Mouse (Mus musculus) forelimb bud, embryonic 11.5 days (tissue): ENCODE measurements around the gene Anxa7.

ENCODE experiments used
- DNase-seq: peaks from one replicate; pipeline ENCODE4 v3.0.0-alpha.2; 2012; ENCODE audit warnings: low read depth, low spot score

The Anxa7 gene

DNA sequence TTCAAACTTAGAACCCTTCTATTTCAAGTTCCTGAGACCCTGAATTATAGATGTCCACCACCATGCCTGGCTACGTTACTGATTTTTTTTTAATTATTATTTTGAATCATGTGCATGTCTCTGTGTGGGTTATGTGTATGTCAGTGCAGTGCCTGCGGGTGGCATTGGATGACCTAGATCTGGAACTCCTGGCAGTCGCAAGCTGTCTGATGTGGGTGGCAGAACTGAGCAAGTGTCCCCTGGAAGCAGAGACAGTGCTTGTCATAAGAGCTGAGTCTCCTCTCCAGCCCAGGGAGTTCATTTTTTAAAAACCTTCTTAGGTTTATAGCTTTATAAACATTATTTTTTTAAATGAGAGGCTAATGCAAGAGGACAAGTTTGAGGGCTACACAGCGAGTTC is 47.5 kb downstream of the Anxa7 start:
- DNase-seq = no peak

DNA sequence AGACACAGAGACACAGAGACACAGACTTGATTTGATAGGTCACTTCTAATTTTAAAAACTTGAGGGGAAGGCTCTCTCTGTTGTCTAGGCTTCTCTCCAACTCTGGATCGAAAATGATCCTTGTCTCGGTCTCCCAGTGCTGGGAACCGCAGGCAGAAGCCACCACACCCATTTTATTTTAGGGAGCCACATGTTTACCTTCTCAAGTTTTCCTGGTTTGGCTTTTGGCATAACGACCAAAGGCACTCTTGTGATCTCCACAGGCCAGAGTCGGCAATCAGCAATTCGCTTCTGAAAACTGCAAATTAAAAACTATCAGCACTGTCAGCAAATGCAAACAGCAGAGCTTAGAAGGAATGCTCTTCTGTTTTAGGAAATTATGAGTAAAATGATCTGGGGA is 48.2 kb downstream of the Anxa7 start:
- DNase-seq = no peak

DNA sequence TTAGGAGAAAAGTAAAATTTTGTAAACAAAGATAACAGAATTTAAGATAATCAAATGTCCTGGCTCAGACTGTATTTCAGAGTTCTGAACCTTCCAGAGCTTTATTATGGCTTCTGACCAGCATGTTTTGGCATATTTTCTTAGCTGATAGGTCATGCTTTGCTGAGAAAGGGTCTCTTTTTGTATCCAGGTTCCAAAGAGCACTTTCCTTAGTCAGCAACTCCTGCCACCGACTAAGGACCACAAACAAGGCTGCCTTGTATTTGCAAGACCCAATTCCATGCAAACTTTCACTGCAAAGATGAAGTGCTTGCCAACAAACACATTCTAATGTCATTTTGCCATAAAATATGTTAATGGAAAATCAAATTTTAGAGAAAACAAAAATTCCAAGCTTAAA is 50.1 kb downstream of the Anxa7 start:
- DNase-seq = no peak

DNA sequence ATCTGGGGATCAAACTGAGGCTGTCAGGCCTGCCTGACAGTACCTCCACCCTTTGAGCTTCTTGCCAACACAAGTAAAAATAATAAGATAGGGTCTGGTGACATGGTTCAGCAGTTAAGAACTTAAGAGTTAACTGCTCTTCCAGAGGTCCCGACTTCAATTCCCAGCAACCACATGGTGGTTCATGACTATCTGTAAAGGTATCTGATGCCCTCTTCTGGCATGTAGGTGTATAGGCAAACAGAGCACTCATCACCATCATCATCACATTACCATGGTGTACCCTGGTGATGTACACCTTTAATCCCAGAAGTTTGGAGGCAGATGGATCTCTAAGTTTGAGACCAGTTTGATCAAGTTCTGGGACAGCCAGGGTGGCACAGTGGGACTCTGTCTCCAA is 51.3 kb downstream of the Anxa7 start:
- no peak for DNase-seq

DNA sequence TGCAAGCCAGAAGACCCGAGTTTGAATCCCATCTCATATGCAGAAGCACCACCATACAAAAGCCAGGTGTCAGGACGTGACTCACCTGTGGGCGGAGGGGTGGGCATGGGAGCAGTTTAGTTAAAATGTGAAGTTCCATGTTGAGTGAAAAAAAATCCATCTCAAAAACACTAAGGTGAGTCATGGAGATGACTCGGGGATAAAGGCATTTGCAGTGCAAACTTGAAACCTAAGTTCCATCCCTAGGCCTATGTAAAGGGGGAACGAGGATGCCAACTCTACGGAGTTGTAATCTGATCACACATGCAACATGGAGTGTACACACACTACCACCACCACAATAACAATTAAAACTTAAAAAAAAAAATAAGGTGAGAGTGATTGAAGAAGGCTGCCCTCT is 56.9 kb downstream of the Anxa7 start:
- DNase-seq = no peak

DNA sequence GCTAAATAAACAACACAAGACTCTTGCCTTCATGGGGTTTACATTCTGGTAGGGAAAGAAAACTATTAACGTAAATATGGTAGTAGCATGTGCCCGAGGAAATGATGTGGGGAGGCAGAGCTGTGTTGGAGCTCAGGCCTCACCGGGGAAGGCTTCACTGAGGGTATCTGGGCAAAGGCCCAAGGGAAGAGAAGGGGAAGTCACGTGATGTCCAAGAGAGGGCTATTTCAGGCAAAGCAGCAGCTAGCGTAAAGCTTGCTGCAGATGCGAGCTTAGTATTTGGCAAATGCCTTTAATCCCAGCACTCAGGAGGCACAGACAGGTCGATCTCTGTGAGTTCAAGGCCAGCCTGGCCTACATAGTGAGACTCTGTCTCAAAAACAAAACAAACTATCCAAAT is 57.7 kb downstream of the Anxa7 start:
- no peak for DNase-seq
